Mouse (Mus musculus): ENCODE results near the gene Ogfrl1.
"Not testable (repeated sequence)": the region's sequence is repeated elsewhere in the genome, so short reads cannot be mapped to it uniquely, and the experiment has no call there.

Gene Ogfrl1

GRCm38 (mm10) chr1:23397623-23398022 is at the start of gene Ogfrl1:
Gene Ogfrl1 (minus strand): TSS chr1:23397772.
- no peak for DNase-seq

GRCm38 (mm10) chr1:23445736-23446424 is 48.3 kb upstream of the Ogfrl1 start:
- no peak for DNase-seq

- DNase-seq: no peak
These were observed 36.0 kb upstream of the Ogfrl1 start for GRCm38 (mm10) chr1:23433612-23434011.

- DNase-seq: no peak
These were observed 28.9 kb upstream of the Ogfrl1 start for GRCm38 (mm10) chr1:23426447-23426846.

- DNase-seq: no peak
These were observed 21.4 kb upstream of the Ogfrl1 start for GRCm38 (mm10) chr1:23418941-23419340.

- no peak for DNase-seq
These were observed 20.5 kb upstream of the Ogfrl1 start for GRCm38 (mm10) chr1:23418059-23418458.

GRCm38 (mm10) chr1:23417562-23417961 is 20.0 kb upstream of the Ogfrl1 start:
- no peak for DNase-seq

GRCm38 (mm10) chr1:23411533-23411932 is 14.0 kb upstream of the Ogfrl1 start:
- DNase-seq: no peak

GRCm38 (mm10) chr1:23409960-23410359 is 12.4 kb upstream of the Ogfrl1 start:
- DNase-seq: no peak

- DNase-seq: no peak
These were observed 4.8 kb upstream of the Ogfrl1 start for GRCm38 (mm10) chr1:23402401-23402800.

GRCm38 (mm10) chr1:23399552-23399951 is 2.0 kb upstream of the Ogfrl1 start:
- DNase-seq: peak; percentile 9

GRCm38 (mm10) chr1:23394356-23394755 is 3.2 kb downstream of the Ogfrl1 start:
- not testable (repeated sequence) for DNase-seq

- no peak for DNase-seq
These were observed 5.8 kb downstream of the Ogfrl1 start for GRCm38 (mm10) chr1:23391744-23392143.

GRCm38 (mm10) chr1:23384326-23384725 is 13.2 kb downstream of the Ogfrl1 start:
- no peak for DNase-seq

GRCm38 (mm10) chr1:23382806-23383653 is 14.5 kb downstream of the Ogfrl1 start:
- DNase-seq: peak; percentile 80

- DNase-seq: peak; percentile 31
These were observed 15.1 kb downstream of the Ogfrl1 start for GRCm38 (mm10) chr1:23382461-23382805.

- DNase-seq: no peak
These were observed 15.5 kb downstream of the Ogfrl1 start for GRCm38 (mm10) chr1:23382037-23382436.

GRCm38 (mm10) chr1:23379911-23380740 is 17.4 kb downstream of the Ogfrl1 start:
- DNase-seq: no peak

GRCm38 (mm10) chr1:23379321-23379720 is 18.3 kb downstream of the Ogfrl1 start:
- no peak for DNase-seq

GRCm38 (mm10) chr1:23377572-23377971 is 20.0 kb downstream of the Ogfrl1 start:
- DNase-seq: no peak

- DNase-seq: no peak
These were observed 23.4 kb downstream of the Ogfrl1 start for GRCm38 (mm10) chr1:23374156-23374555.

GRCm38 (mm10) chr1:23365614-23366013 is 32.0 kb downstream of the Ogfrl1 start:
- no peak for DNase-seq

- no peak for DNase-seq
These were observed 44.7 kb downstream of the Ogfrl1 start for GRCm38 (mm10) chr1:23352895-23353294.
